Mouse (Mus musculus): ENCODE data around the gene Rsbn1. TPM values are rescaled to one million over a fixed set of nuclear protein-coding genes. Genes with fewer than 3 reads are reported as not detected.

Gene Rsbn1
- polyA plus RNA-seq, 1 experiment = 2.7 TPM

DNA sequence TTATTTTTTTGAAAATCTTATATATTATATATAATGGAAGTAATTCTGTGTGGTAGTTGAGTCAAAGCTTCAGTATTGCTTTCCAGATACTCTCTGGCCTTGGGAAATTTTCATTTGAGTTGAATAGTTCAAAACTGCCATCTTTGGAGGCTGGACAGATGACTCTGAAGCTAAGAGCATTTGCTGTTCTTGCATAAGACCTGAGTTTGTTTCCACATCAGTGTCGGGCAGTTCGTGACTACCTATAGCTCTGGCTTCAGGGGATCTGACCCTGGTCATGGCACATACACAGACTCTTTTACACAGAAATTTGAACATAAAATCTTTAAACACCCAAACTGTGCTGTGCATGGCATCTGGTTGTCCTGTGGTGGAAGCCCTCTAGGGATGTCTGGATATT, 71.3 kb downstream of the Rsbn1 start:
- Histone ChIP-seq H3K27me3 (ENCODE audit: control insufficient read depth, insufficient read depth, low read length) (no peaks in the 10 kb centered on the region), H3K36me3 (ENCODE audit: control insufficient read depth, insufficient read depth, low read length) (peaks cover 8% of the 10 kb centered on the region; the same call in 1 of the 2 replicates), H3K27ac (ENCODE audit: insufficient read depth, low read depth, low read length) (no peak overlapping the region), H3K4me3 (ENCODE audit: low read depth, low read length) (no peak overlapping the region), H3K4me1 (ENCODE audit: control insufficient read depth, insufficient read depth, insufficient read length, low read length) (no peaks in the 10 kb centered on the region)
- WGBS = 93% methylated on average over 2 of the region's 2 CpGs
- TF ChIP-seq CTCF (IDR thresholded peaks at IDR 0.05; ENCODE audit: extremely low read depth, insufficient read length, insufficient replicate concordance, low read depth, low read length) (no peak), POLR2A (IDR thresholded peaks at IDR 0.05; ENCODE audit: low read depth, low read length) (no peak)

GRCm38 (mm10) chr3:103987831-103988432, 74.0 kb downstream of the Rsbn1 start:
- no peak overlapping the region for H3K27ac ChIP-seq (ENCODE audit: insufficient read depth, low read depth, low read length)
- WGBS = 63% methylated on average over 5 of the region's 5 CpGs
- TF ChIP-seq CTCF (IDR thresholded peaks at IDR 0.05; ENCODE audit: extremely low read depth, insufficient read length, insufficient replicate concordance, low read depth, low read length) (no peak), POLR2A (IDR thresholded peaks at IDR 0.05; ENCODE audit: low read depth, low read length) (no peak)
- H3K4me3 ChIP-seq (ENCODE audit: low read depth, low read length) = no peak overlapping the region
- no peaks in the 10 kb centered on the region for H3K4me1 ChIP-seq (ENCODE audit: control insufficient read depth, insufficient read depth, insufficient read length, low read length)
- peaks cover 9% of the 10 kb centered on the region for H3K36me3 ChIP-seq (ENCODE audit: control insufficient read depth, insufficient read depth, low read length)
- no peaks in the 10 kb centered on the region for H3K27me3 ChIP-seq (ENCODE audit: control insufficient read depth, insufficient read depth, low read length)

DNA sequence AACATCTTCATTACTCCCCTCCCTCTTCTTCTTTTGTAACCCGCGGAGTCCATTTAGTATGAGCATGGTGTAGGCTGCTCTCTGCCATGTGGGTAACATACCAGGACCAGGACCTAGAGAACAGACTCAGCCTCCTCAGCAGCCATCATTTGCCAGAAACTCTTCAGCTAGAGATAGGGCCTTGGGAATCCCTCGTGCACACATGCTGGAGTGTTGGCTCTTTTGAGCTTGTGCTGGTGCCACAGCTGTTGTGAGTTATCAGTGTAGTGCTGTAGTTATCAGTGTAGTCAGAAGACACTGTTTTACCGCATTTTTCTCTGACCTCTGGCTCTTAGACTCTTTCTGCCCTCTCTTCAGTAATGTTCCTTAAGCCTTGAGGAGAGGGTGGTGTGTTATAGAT, 75.4 kb downstream of the Rsbn1 start:
- no peaks in the 10 kb centered on the region for H3K27me3 ChIP-seq (ENCODE audit: control insufficient read depth, insufficient read depth, low read length)

DNA sequence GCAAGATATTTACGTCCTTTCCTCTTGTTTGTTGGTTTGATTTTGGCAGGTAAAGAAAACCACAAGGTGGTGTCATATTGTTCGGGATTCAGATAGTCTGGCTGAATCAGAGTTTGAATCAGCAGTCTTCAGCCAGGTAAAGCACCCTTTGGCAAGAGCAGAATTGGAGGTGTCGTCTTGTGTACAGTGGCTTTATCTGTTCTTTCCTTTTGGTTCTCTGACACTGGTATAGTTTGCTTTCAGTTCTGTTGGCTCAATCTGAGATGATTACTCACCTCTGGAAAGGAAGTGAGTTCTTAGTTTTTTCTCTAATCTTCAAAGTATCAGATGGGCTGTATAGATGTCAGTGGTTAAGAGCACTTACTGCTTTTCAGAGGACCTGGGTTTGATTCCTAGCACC, 77.4 kb downstream of the Rsbn1 start:
- no peak for TF ChIP-seq POLR2A (IDR thresholded peaks at IDR 0.05; ENCODE audit: low read depth, low read length)
- no peak for TF ChIP-seq CTCF (IDR thresholded peaks at IDR 0.05; ENCODE audit: extremely low read depth, insufficient read length, insufficient replicate concordance, low read depth, low read length)
- peaks cover 14% of the 10 kb centered on the region for H3K36me3 ChIP-seq (ENCODE audit: control insufficient read depth, insufficient read depth, low read length)
- H3K4me3 ChIP-seq (ENCODE audit: low read depth, low read length) = no peak overlapping the region
- no peaks in the 10 kb centered on the region for H3K4me1 ChIP-seq (ENCODE audit: control insufficient read depth, insufficient read depth, insufficient read length, low read length)
- WGBS = 86% methylated on average over 3 of the region's 3 CpGs
- no peaks in the 10 kb centered on the region for H3K27me3 ChIP-seq (ENCODE audit: control insufficient read depth, insufficient read depth, low read length)
- no peak overlapping the region for H3K27ac ChIP-seq (ENCODE audit: insufficient read depth, low read depth, low read length)

More for the DNA sequence above, 75.4 kb downstream of the Rsbn1 start:
- Histone ChIP-seq H3K4me1 (ENCODE audit: control insufficient read depth, insufficient read depth, insufficient read length, low read length) (no peaks in the 10 kb centered on the region), H3K36me3 (ENCODE audit: control insufficient read depth, insufficient read depth, low read length) (peaks cover 11% of the 10 kb centered on the region), H3K4me3 (ENCODE audit: low read depth, low read length) (no peak overlapping the region), H3K27ac (ENCODE audit: insufficient read depth, low read depth, low read length) (no peak overlapping the region)
- 88% methylated on average over 4 of the region's 4 CpGs for WGBS
- TF ChIP-seq CTCF (IDR thresholded peaks at IDR 0.05; ENCODE audit: extremely low read depth, insufficient read length, insufficient replicate concordance, low read depth, low read length) (no peak), POLR2A (IDR thresholded peaks at IDR 0.05; ENCODE audit: low read depth, low read length) (no peak)

DNA sequence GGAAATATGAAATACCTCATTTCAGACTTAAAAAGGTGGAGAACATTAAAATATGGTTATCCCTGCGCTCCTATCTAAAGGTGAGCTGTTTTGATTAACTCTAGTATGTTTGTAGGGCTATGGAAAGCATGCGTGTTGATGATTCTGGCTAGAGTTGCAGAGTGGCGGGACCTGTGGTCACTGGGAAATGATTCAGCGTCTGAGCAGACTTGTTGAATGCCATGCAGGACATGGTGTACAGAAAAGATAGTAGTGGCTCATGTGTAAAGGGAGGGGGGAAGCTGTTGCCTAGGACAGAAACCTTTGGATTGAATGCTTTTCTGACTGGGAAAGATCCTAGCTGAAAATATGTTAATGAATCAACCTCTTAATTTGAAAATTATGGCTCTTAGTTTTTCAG, 84.8 kb downstream of the Rsbn1 start:
- no peak overlapping the region for H3K4me3 ChIP-seq (ENCODE audit: low read depth, low read length)
- TF ChIP-seq POLR2A (IDR thresholded peaks at IDR 0.05; ENCODE audit: low read depth, low read length) (no peak), CTCF (IDR thresholded peaks at IDR 0.05; ENCODE audit: extremely low read depth, insufficient read length, insufficient replicate concordance, low read depth, low read length) (no peak)
- no peaks in the 10 kb centered on the region for H3K4me1 ChIP-seq (ENCODE audit: control insufficient read depth, insufficient read depth, insufficient read length, low read length)
- H3K27ac ChIP-seq (ENCODE audit: insufficient read depth, low read depth, low read length) = no peak overlapping the region
- 92% methylated on average over 4 of the region's 4 CpGs for WGBS
- H3K36me3 ChIP-seq (ENCODE audit: control insufficient read depth, insufficient read depth, low read length) = peaks cover 15% of the 10 kb centered on the region
- H3K27me3 ChIP-seq (ENCODE audit: control insufficient read depth, insufficient read depth, low read length) = no peaks in the 10 kb centered on the region

DNA sequence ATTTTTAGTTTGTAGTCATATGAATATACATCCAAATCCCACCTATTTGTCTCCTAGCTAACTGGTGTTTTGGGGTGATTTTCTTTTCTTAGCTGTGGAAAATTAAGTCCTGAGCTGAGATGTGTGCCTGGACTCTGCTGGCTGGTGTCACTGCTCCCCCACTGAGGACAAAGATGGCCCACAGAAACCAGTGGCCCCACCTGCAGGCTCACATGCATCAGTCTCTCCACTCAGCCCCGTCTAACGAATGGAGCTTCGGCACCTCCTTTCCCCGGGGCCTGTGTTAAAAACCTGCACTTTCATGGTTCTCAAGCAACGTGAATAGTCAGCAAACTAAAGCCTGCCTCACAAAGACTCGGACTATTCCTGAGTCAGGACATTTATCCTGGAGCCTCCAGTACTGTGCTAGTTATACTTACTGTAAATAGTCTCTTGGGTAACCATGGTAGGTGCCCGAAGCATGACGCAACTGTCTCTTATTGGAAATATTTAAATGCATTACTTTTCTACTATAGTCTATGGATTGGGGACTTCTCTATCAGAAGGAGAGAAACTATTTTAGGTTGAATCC, 93.1 kb downstream of the Rsbn1 start:
- peaks cover 23% of the 10 kb centered on the region for H3K36me3 ChIP-seq (ENCODE audit: control insufficient read depth, insufficient read depth, low read length)
- TF ChIP-seq POLR2A (IDR thresholded peaks at IDR 0.05; ENCODE audit: low read depth, low read length) = no peak
- TF ChIP-seq CTCF (IDR thresholded peaks at IDR 0.05; ENCODE audit: extremely low read depth, insufficient read length, insufficient replicate concordance, low read depth, low read length) = no peak
- H3K4me1 ChIP-seq (ENCODE audit: control insufficient read depth, insufficient read depth, insufficient read length, low read length) = no peaks in the 10 kb centered on the region
- H3K4me3 ChIP-seq (ENCODE audit: low read depth, low read length) = no peak overlapping the region
- 88% methylated on average over 8 of the region's 8 CpGs for WGBS
- H3K27ac ChIP-seq (ENCODE audit: insufficient read depth, low read depth, low read length) = no peak overlapping the region
- no peaks in the 10 kb centered on the region for H3K27me3 ChIP-seq (ENCODE audit: control insufficient read depth, insufficient read depth, low read length)

DNA sequence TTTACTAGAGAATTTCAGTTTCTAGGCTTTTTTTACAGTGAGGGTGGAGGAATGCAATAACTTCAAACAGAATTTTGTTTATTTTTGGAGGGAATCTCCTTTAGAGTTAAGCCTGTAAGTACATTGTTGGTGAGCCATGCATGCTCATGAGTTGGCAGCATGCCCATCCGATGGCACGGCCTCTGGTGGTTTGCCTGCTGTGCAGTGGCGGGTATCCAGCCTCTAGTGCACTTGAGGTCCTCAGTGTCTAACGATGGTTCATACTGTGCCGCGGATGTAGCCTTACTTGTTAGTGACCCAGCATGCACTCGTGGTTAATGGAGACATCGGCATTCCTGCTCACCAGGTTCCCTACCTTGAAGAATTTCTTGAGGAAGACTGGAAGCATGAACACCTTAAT, 93.6 kb downstream of the Rsbn1 start:
- no peaks in the 10 kb centered on the region for H3K27me3 ChIP-seq (ENCODE audit: control insufficient read depth, insufficient read depth, low read length)
- H3K36me3 ChIP-seq (ENCODE audit: control insufficient read depth, insufficient read depth, low read length) = peaks cover 25% of the 10 kb centered on the region
- H3K4me3 ChIP-seq (ENCODE audit: low read depth, low read length) = no peak overlapping the region
- H3K4me1 ChIP-seq (ENCODE audit: control insufficient read depth, insufficient read depth, insufficient read length, low read length) = no peaks in the 10 kb centered on the region
- WGBS = 89% methylated on average over 8 of the region's 8 CpGs
- no peak overlapping the region for H3K27ac ChIP-seq (ENCODE audit: insufficient read depth, low read depth, low read length)
- no peak for TF ChIP-seq CTCF (IDR thresholded peaks at IDR 0.05; ENCODE audit: extremely low read depth, insufficient read length, insufficient replicate concordance, low read depth, low read length)
- no peak for TF ChIP-seq POLR2A (IDR thresholded peaks at IDR 0.05; ENCODE audit: low read depth, low read length)

All from small intestine, adult 2 months (tissue).